Mouse (Mus musculus) forebrain, embryonic 13.5 days (tissue): ENCODE measurements around the gene Slc48a1. TPM values are rescaled to one million over a fixed set of nuclear protein-coding genes. Genes with fewer than 3 reads are reported as not detected.

ENCODE experiments used
- ATAC-seq: fragments of 200-750 bp; cut with Nextera tagmentation; 2 replicates; pipeline ENCODE4 v1.8.0; 2017
- H3K27ac ChIP-seq: fragments of 300-500 bp; sonication (generic); 2 replicates; pipeline ENCODE4 v1.5.1; 2015; ENCODE audit warnings: inconsistent platforms, mild to moderate bottlenecking, moderate library complexity
- H3K27me3 ChIP-seq: fragments of 300-500 bp; sonication (generic); 2 replicates; pipeline ENCODE4 v1.6.1; 2015; ENCODE audit warnings: mild to moderate bottlenecking, inconsistent platforms
- H3K36me3 ChIP-seq: fragments of 300-500 bp; sonication (generic); 2 replicates; pipeline ENCODE4 v1.6.1; 2015; ENCODE audit warnings: mild to moderate bottlenecking, inconsistent platforms; ENCODE audit not compliant: poor library complexity, severe bottlenecking
- H3K4me1 ChIP-seq: fragments of 300-500 bp; sonication (generic); 2 replicates; pipeline ENCODE4 v1.6.1; 2015; ENCODE audit warnings: inconsistent platforms
- H3K4me2 ChIP-seq: fragments of 300-500 bp; sonication (generic); 2 replicates; pipeline ENCODE4 v1.6.1; 2015; ENCODE audit warnings: inconsistent platforms, mild to moderate bottlenecking, moderate library complexity
- H3K4me3 ChIP-seq: fragments of 300-500 bp; sonication (generic); 2 replicates; pipeline ENCODE4 v1.5.1; 2015; ENCODE audit warnings: mild to moderate bottlenecking, inconsistent platforms
- H3K9ac ChIP-seq: fragments of 300-500 bp; sonication (generic); 2 replicates; pipeline ENCODE4 v1.6.1; 2015; ENCODE audit warnings: mild to moderate bottlenecking, inconsistent platforms
- H3K9me3 ChIP-seq: fragments of 300-500 bp; sonication (generic); replicated peaks from 2 replicates; pipeline ENCODE4 v1.6.1; 2016; ENCODE audit warnings: inconsistent platforms
- WGBS: fragments of 180-500 bp; shearing (Covaris S2); methylation state at CpG from one replicate; pipeline ENCODE4 v1.1.7; 2015; 5-methylcytosine and 5-hydroxymethylcytosine counted together
- polyA plus RNA-seq: library from polyadenylated mRNA; unstranded; fragments of >200 nt; fragmentation: Nextera tagmentation; extraction: Ambion mirVana; gene quantifications from 2 replicates; pipeline ENCODE4 v1.2.1, GENCODE M21; 2015

The Slc48a1 gene
- polyA plus RNA-seq, 1 experiment from 2014 or later: 45.2 TPM

DNA sequence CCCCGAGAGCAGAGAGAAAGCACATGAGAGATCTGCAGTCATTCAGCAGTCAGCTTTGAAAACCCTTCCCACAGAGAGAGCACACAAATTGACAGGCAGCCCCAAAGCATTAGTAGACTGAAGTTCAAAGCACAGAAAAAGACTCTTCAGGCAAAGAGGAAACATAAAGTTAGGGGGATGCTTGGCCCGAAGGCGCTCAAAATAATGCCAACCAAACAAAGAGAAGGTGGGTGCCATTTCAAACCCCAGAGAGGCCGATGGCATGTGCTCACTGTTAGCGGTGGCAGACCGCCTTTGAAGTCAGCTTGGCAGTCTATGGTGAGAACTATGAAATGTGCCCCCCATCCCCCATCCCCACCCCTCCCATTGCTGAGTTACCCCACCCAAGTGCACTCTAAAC is 63.7 kb downstream of the Slc48a1 start:
- Histone ChIP-seq H3K9ac (no peak overlapping the region), H3K27ac (no peak overlapping the region), H3K4me2 (no peak overlapping the region), H3K4me1 (peaks cover 14% of the 10 kb centered on the region), H3K9me3 (no peaks in the 10 kb centered on the region), H3K36me3 (no peaks in the 10 kb centered on the region), H3K4me3 (no peak overlapping the region), H3K27me3 (0 out of 2 replicates have a peak, but pooled peaks cover 3% of the 10 kb centered on the region)
- ATAC-seq: no peak
- 90% methylated on average over 6 of the region's 6 CpGs for WGBS

Other genes starting within 250 kb of the Slc48a1 start
- gene Rpap3, start 72.7 kb upstream of the Slc48a1 start, polyA plus RNA-seq: 30.1 and 32.7 TPM in 2 replicates
- gene Endou, start 47.2 kb upstream of the Slc48a1 start, polyA plus RNA-seq: 0.25 and 0.26 TPM in 2 replicates
- gene Rapgef3, start 10.5 kb upstream of the Slc48a1 start, polyA plus RNA-seq: 6.7 and 7.8 TPM in 2 replicates
- gene Hdac7, start 66.0 kb downstream of the Slc48a1 start, polyA plus RNA-seq: 20.3 and 23.3 TPM in 2 replicates
- gene Vdr, start 132.1 kb downstream of the Slc48a1 start, polyA plus RNA-seq: 0.05 TPM in 1 of 2 replicates, not detected in the other
- 46.9 and 56.2 TPM in 2 replicates for gene Tmem106c, start 185.7 kb downstream of the Slc48a1 start, polyA plus RNA-seq
- gene Col2a1, start 226.2 kb downstream of the Slc48a1 start, polyA plus RNA-seq: 31.8 and 39.6 TPM in 2 replicates